In genomic region chr3:76014766-76015165, GRCm38 (mm10) we compare ENCODE assay signal across 23 mouse cellular contexts. TPM values are rescaled to one million over a fixed set of nuclear protein-coding genes. Genes with fewer than 3 reads are reported as not detected.
A peak's percentile ranks its signal among the peaks of the same experiment; 100 is the strongest.
DNase-seq lines count a peak whose midpoint lies in the region; ATAC-seq and TF ChIP-seq lines count a peak whose summit lies in the region.
"Had no signal": no experiment of that assay in that cellular context is flagged by ENCODE, and none has a peak within 500 bp of the region (broad histone marks: within the 10 kb centered on the region; RNA-seq: fewer than 3 reads in every experiment).

No protein-coding gene starts in this region.

- H3K9ac ChIP-seq in lung, embryonic 14.5 days: no peak overlapping the region
- H3K9ac ChIP-seq in lung, embryonic 16.5 days (ENCODE audit: low read length): no peak overlapping the region
- no peak overlapping the region for H3K9ac ChIP-seq in lung, postnatal 0 days (replicated peaks; ENCODE audit: low read depth)

- H3K4me2 ChIP-seq in lung, embryonic 14.5 days: no peak overlapping the region
- no peak overlapping the region for H3K4me2 ChIP-seq in lung, embryonic 16.5 days (ENCODE audit: low read depth, low read length)
- H3K4me2 ChIP-seq in lung, postnatal 0 days (replicated peaks; ENCODE audit: low read depth, low read length): no peak overlapping the region

- no peaks in the 10 kb centered on the region for H3K27me3 ChIP-seq in lung, embryonic 14.5 days (ENCODE audit: insufficient read depth, low read length)
- no peaks in the 10 kb centered on the region for H3K27me3 ChIP-seq in lung, embryonic 16.5 days (ENCODE audit: control insufficient read depth, insufficient read depth, low read depth, low read length)
- H3K27me3 ChIP-seq in lung, postnatal 0 days (replicated peaks; ENCODE audit: insufficient read depth, low read length): no peaks in the 10 kb centered on the region
- H3K27me3 ChIP-seq: CH12.LX had no signal

- H3K9me3 ChIP-seq in lung, embryonic 14.5 days (ENCODE audit: low read depth, low read length): no peaks in the 10 kb centered on the region
- no peaks in the 10 kb centered on the region for H3K9me3 ChIP-seq in lung, embryonic 16.5 days (ENCODE audit: control insufficient read depth, low read length)
- no peaks in the 10 kb centered on the region for H3K9me3 ChIP-seq in lung, postnatal 0 days (ENCODE audit: low read length)
- H3K9me3 ChIP-seq: G1E had no signal

- no peak for TF ChIP-seq EP300 in lung, postnatal 0 days (IDR thresholded peaks at IDR 0.05)

- DNase-seq in heart, adult 11 months: peak; percentile 6
- DNase-seq in heart, adult 8-10 months (ENCODE audit: low spot score): no peak
- DNase-seq in lung, embryonic 14.5 days: peak; percentile 82
- no peak for DNase-seq in lung, postnatal 36 days
- DNase-seq in lung, postnatal 0 days (ENCODE audit: low spot score): no peak
- DNase-seq in lung, postnatal 10 days: peak; percentile 9
- DNase-seq in lung, adult 18-20 months: no peak
- DNase-seq: adrenal gland, adult 2 months; adrenal gland, adult 8-10 months; adrenal gland, postnatal 10 days; adrenal gland, postnatal 14 days; adrenal gland, postnatal 25 days; adrenal gland, postnatal 36 days; B cell, adult 2 months; cerebellum, adult 11 months; cerebellum, adult 11-12 months had no signal

- H3K36me3 ChIP-seq in lung, embryonic 14.5 days (ENCODE audit: insufficient read depth): no peaks in the 10 kb centered on the region
- no peaks in the 10 kb centered on the region for H3K36me3 ChIP-seq in lung, embryonic 16.5 days (ENCODE audit: control insufficient read depth, insufficient read depth, low read length)
- H3K36me3 ChIP-seq in lung, postnatal 0 days (ENCODE audit: insufficient read depth, low read length): no peaks in the 10 kb centered on the region
- H3K36me3 ChIP-seq: G1E had no signal

- no peak for TF ChIP-seq CTCF in lung, embryonic 14.5 days (IDR thresholded peaks at IDR 0.05; ENCODE audit: low read depth)
- no peak for TF ChIP-seq CTCF in lung, postnatal 0 days (IDR thresholded peaks at IDR 0.05)

- H3K27ac ChIP-seq in lung, embryonic 14.5 days (ENCODE audit: low read depth): no peak overlapping the region
- no peak overlapping the region for H3K27ac ChIP-seq in lung, embryonic 16.5 days (ENCODE audit: low read length)
- no peak overlapping the region for H3K27ac ChIP-seq in lung, postnatal 0 days (ENCODE audit: low read length)

- no peak overlapping the region for H3K4me3 ChIP-seq in lung, embryonic 14.5 days (ENCODE audit: low read depth, low read length)
- H3K4me3 ChIP-seq in lung, embryonic 16.5 days (ENCODE audit: low read length): no peak overlapping the region
- H3K4me3 ChIP-seq in lung, postnatal 0 days (ENCODE audit: low read depth, low read length): no peak overlapping the region

- H3K4me1 ChIP-seq in lung, embryonic 14.5 days (ENCODE audit: insufficient read depth): no peaks in the 10 kb centered on the region
- H3K4me1 ChIP-seq in lung, embryonic 16.5 days (replicated peaks; ENCODE audit: control insufficient read depth, insufficient read depth, low read length): no peaks in the 10 kb centered on the region
- H3K4me1 ChIP-seq in lung, postnatal 0 days (ENCODE audit: insufficient read depth, low read depth, low read length): no peaks in the 10 kb centered on the region

- ATAC-seq in lung, embryonic 14.5 days (ENCODE audit: insufficient read depth): peak; percentile 68; the same call in 1 of the 2 replicates
- peak; percentile 45; the same call in 1 of the 2 replicates for ATAC-seq in lung, embryonic 16.5 days (ENCODE audit: low read depth)
- ATAC-seq in lung, postnatal 0 days: no peak
- ATAC-seq: activated CD4-positive, CD25-positive, alpha-beta regulatory T cell, adult 4 months; CD4-positive, CD25-positive, alpha-beta regulatory T cell, adult 4 months; Patski had no signal

- WGBS in lung, embryonic 14.5 days: 30% methylated on average over 4 of the region's 4 CpGs
- WGBS in lung, embryonic 16.5 days: 32% methylated on average over 4 of the region's 4 CpGs
- WGBS in lung, postnatal 0 days: 39% methylated on average over 4 of the region's 4 CpGs

RNA-seq across cellular contexts. Expression of gene Golim4, which starts 58.0 kb away (rescaled TPM):
- 10 to 100 TPM; 16.5 to 20.4 (median 18.7) TPM for total RNA-seq in heart, adult 8-10 months (2022)
- polyA plus RNA-seq in lung, embryonic 14.5 days (2014; fragmentation: Nextera tagmentation; extraction: Ambion mirVana): 47.8 and 48.3 TPM in 2 replicates
- 49.2 and 51.9 TPM in 2 replicates for polyA plus RNA-seq in lung, embryonic 16.5 days (2015; fragmentation: Nextera tagmentation; extraction: Ambion mirVana)
- polyA plus RNA-seq in lung, postnatal 0 days (2015; fragmentation: Nextera tagmentation; extraction: Ambion mirVana): 31.0 and 34.9 TPM in 2 replicates

RNA-seq across cellular contexts. Expression of gene Fstl5, which starts 59.3 kb away (rescaled TPM):
- total RNA-seq in heart, adult 8-10 months (2022): not detected
- 0.22 and 0.43 TPM in 2 replicates for polyA plus RNA-seq in lung, embryonic 14.5 days (2014; fragmentation: Nextera tagmentation; extraction: Ambion mirVana)
- polyA plus RNA-seq in lung, embryonic 16.5 days (2015; fragmentation: Nextera tagmentation; extraction: Ambion mirVana): 0.53 and 0.57 TPM in 2 replicates
- not detected in 2 replicates for polyA plus RNA-seq in lung, postnatal 0 days (2015; fragmentation: Nextera tagmentation; extraction: Ambion mirVana)
- total RNA-seq: CH12.LX had no signal
- polyA plus RNA-seq: activated CD4-positive, CD25-positive, alpha-beta regulatory T cell, adult 4 months; C2C12; CD4-positive, CD25-positive, alpha-beta regulatory T cell, adult 4 months; G1E; Patski had no signal

Comparison
In these comparisons a context has a peak if more than half of its experiments do, and no peak if none do; other contexts are left out.
1. DNase-seq: peak in heart, adult 11 months (single experiment), lung, embryonic 14.5 days (single experiment) and lung, postnatal 10 days (single experiment); none in heart, adult 8-10 months (single experiment), lung, postnatal 36 days (single experiment), lung, postnatal 0 days (single experiment) and lung, adult 18-20 months (0 of 2).